Comparison of ENCODE assay signal across 8 mouse cellular contexts in the genomic region with DNA sequence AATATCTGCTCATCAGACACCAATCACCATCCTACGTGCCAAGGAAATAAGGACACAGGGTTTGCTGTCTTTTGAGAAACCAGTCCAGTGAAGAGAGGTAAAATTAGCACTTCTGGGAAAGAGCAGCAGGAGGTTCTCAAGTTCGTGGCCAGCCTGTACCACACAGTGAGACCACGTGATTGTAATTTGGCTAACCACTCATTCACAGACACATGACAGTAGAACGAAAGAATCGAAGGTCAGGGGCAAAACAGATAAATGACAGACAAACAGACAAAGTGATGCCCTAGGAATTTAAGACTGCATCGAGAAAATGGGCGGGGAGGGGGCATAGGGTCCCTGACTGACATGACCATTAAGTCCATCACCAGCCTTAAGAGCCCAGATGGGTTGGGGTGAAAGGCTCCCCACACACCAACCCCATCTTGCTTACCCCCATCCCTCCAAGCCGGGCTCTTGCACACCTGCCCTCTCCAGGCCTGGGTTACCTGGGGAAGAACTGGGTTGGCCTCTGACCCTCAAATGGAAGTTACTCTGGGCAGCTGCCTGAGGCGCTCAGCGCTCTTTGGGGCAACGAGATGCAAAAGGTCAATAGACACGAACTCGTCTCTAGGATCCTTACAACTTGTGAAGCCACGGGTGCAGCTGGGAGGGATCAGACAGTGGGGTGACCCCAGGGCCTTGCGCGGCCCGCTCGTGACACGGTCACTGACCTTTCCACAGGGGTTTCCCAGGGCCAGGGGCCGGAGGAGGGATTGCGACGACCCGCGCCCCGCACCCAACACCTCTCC. TPM values are rescaled to one million over a fixed set of nuclear protein-coding genes. Genes with fewer than 3 reads are reported as not detected.
DNase-seq lines count a peak whose midpoint lies in the region; ATAC-seq and TF ChIP-seq lines count a peak whose summit lies in the region.

No protein-coding gene starts in this region.

- ATAC-seq in midbrain, embryonic 11.5 days (ENCODE audit: low FRiP score), result peak; percentile 52

- peak overlapping the region; percentile 93 for H3K9ac ChIP-seq in midbrain, embryonic 11.5 days (ENCODE audit: low read length)

- H3K4me1 ChIP-seq in spleen, adult 2 months (ENCODE audit: control insufficient read depth, insufficient read depth, insufficient read length), result peaks cover 5% of the 10 kb centered on the region; the same call in 1 of the 2 replicates
- peaks cover 16% of the 10 kb centered on the region for H3K4me1 ChIP-seq in hindbrain, embryonic 10.5 days (replicated peaks)
- H3K4me1 ChIP-seq in midbrain, embryonic 11.5 days (ENCODE audit: control insufficient read depth, insufficient read depth, low read length), result peaks cover 9% of the 10 kb centered on the region; the same call in 1 of the 2 replicates

- TF ChIP-seq CTCF in gastrocnemius, adult 2 months (IDR thresholded peaks at IDR 0.05), result no peak
- no peak for TF ChIP-seq CTCF in spleen, adult 2 months (IDR thresholded peaks at IDR 0.05; ENCODE audit: extremely low read depth, insufficient read depth, insufficient read length, insufficient replicate concordance)

- intact Hi-C loops in gastrocnemius, adult 2 months (cut with DNase I), result loop anchor here (1.0 kb wide), 1 partner anchor 24 kb away; no protein-coding TSS in a partner anchor

- 0 out of 2 replicates have a peak, but pooled peaks cover 5% of the 10 kb centered on the region for H3K9me3 ChIP-seq in hindbrain, embryonic 10.5 days
- peaks cover 2% of the 10 kb centered on the region; the same call in 1 of the 2 replicates for H3K9me3 ChIP-seq in midbrain, embryonic 11.5 days (ENCODE audit: control insufficient read depth, low read length)

- no peaks in the 10 kb centered on the region for H3K36me3 ChIP-seq in spleen, adult 2 months (ENCODE audit: control insufficient read depth, insufficient read depth, low read length)
- 0 out of 2 replicates have a peak, but pooled peaks cover 4% of the 10 kb centered on the region for H3K36me3 ChIP-seq in hindbrain, embryonic 10.5 days
- no peaks in the 10 kb centered on the region for H3K36me3 ChIP-seq in midbrain, embryonic 11.5 days (ENCODE audit: control insufficient read depth, insufficient read depth, low read length)

- H3K27me3 ChIP-seq in spleen, adult 2 months (ENCODE audit: control insufficient read depth, insufficient read depth, low read length), result no peaks in the 10 kb centered on the region
- H3K27me3 ChIP-seq in hindbrain, embryonic 10.5 days (ENCODE audit: insufficient read depth, poor library complexity, severe bottlenecking), result no peaks in the 10 kb centered on the region
- H3K27me3 ChIP-seq in midbrain, embryonic 11.5 days (ENCODE audit: control insufficient read depth, insufficient read depth, low read length), result no peaks in the 10 kb centered on the region

- TF ChIP-seq POLR2A in spleen, adult 2 months (IDR thresholded peaks at IDR 0.05; ENCODE audit: low read depth, low read length), result no peak

- DNase-seq in gastrocnemius, adult 2 months, result no peak
- no peak for DNase-seq in gastrocnemius, adult 18-20 months (ENCODE audit: low spot score)
- DNase-seq in spleen, adult 2 months (ENCODE audit: low read depth in 1 of 2, low spot score in 2 of 2), result no peak
- no peak for DNase-seq in spleen, postnatal 4 days (ENCODE audit: low spot score in 2 of 2)
- DNase-seq in hindbrain, embryonic 10.5 days (ENCODE audit: low spot score), result no peak
- no peak for DNase-seq in midbrain, embryonic 11.5 days (ENCODE audit: low spot score, missing footprints)
- no peak for DNase-seq in gastrocnemius, adult 8-10 months (ENCODE audit: low spot score in 2 of 2)
- DNase-seq in layer of hippocampus, adult 9-10 months (ENCODE audit: low spot score), result no peak

- peak overlapping the region; percentile 100 for H3K27ac ChIP-seq in gastrocnemius, adult 2 months
- peak overlapping the region; percentile 93 for H3K27ac ChIP-seq in spleen, adult 2 months (ENCODE audit: insufficient read depth, low read length)
- peak overlapping the region; percentile 94 for H3K27ac ChIP-seq in hindbrain, embryonic 10.5 days
- H3K27ac ChIP-seq in midbrain, embryonic 11.5 days (ENCODE audit: low read depth, low read length), result peak overlapping the region; percentile 81

- H3K4me2 ChIP-seq in midbrain, embryonic 11.5 days, result peak overlapping the region; percentile 78

- peak overlapping the region; percentile 95 for H3K4me3 ChIP-seq in gastrocnemius, adult 2 months
- peak overlapping the region; percentile 69 for H3K4me3 ChIP-seq in spleen, adult 2 months (ENCODE audit: extremely low read depth, insufficient read depth, insufficient read length)
- H3K4me3 ChIP-seq in hindbrain, embryonic 10.5 days, result peak overlapping the region; percentile 71
- peak overlapping the region; percentile 76 for H3K4me3 ChIP-seq in midbrain, embryonic 11.5 days (ENCODE audit: low read depth, low read length)

- WGBS in spleen, adult 2 months, result 11% methylated on average over 25 of the region's 25 CpGs
- WGBS in hindbrain, embryonic 10.5 days, result 14% methylated on average over 25 of the region's 25 CpGs
- 16% methylated on average over 25 of the region's 25 CpGs for whole genome bisulfite sequencing in midbrain, embryonic 11.5 days

RNA-seq across cellular contexts. Expression of a gene that starts 0.6 kb away (rescaled TPM):
- total RNA-seq in gastrocnemius, adult 2 months (2021), result 10 to 100 TPM in 1 of 2 experiments, 1 to 10 TPM in 1; 8.7 to 12.6 TPM
- total RNA-seq in gastrocnemius, adult 18-20 months (2021), result 10 to 100 TPM in 1 of 2 experiments, 1 to 10 TPM in 1; 7.6 to 10.2 TPM
- polyA plus RNA-seq in spleen, adult 2 months (2012; rRNA removed), result 1.5 and 2.1 TPM in 2 replicates
- 4.6 and 4.8 TPM in 2 replicates for polyA plus RNA-seq in hindbrain, embryonic 10.5 days (2016; fragmentation: Nextera tagmentation; extraction: Ambion mirVana)
- polyA plus RNA-seq in midbrain, embryonic 11.5 days (2014; fragmentation: Nextera tagmentation; extraction: Ambion mirVana), result 4.6 and 5.6 TPM in 2 replicates
- total RNA-seq in gastrocnemius, adult 8-10 months (2022), result 1 to 10 TPM; 7.2 to 9.5 (median 8.0) TPM

RNA-seq across cellular contexts. Expression of a gene that starts 24.1 kb away (rescaled TPM):
- 100 to 1,000 TPM; 165 to 166 TPM for total RNA-seq in gastrocnemius, adult 2 months (2021)
- total RNA-seq in gastrocnemius, adult 18-20 months (2021), result 100 to 1,000 TPM; 171 to 175 TPM
- polyA plus RNA-seq in spleen, adult 2 months (2012; rRNA removed), result 152 and 155 TPM in 2 replicates
- 235 and 242 TPM in 2 replicates for polyA plus RNA-seq in hindbrain, embryonic 10.5 days (2016; fragmentation: Nextera tagmentation; extraction: Ambion mirVana)
- 234 and 248 TPM in 2 replicates for polyA plus RNA-seq in midbrain, embryonic 11.5 days (2014; fragmentation: Nextera tagmentation; extraction: Ambion mirVana)
- total RNA-seq in gastrocnemius, adult 8-10 months (2022), result 100 to 1,000 TPM; 150 to 170 (median 157) TPM
